Mouse (Mus musculus): ENCODE results near the gene Zdhhc21. TPM values are rescaled to one million over a fixed set of nuclear protein-coding genes. Genes with fewer than 3 reads are reported as not detected.

Gene Zdhhc21
- 10 to 100 TPM; 43.7 to 49.6 TPM for total RNA-seq (2021)
- long read RNA-seq, full-length matches to known transcripts = 1 of 7 reads
- long read RNA-seq, partial matches to known transcripts = 0 of 7 reads
- long read RNA-seq, other reads (novel, unspliced or antisense) = 6 of 7 reads

- peak; percentile 81 to 84 for DNase-seq (ENCODE audit: low spot score in 2 of 2)
Measured at GRCm38 (mm10) chr4:82859131-82860125, at the start of gene Zdhhc21. Gene Zdhhc21 (minus strand): TSS chr4:82859958.

- DNase-seq (ENCODE audit: low spot score in 2 of 2) = no peak
Measured at GRCm38 (mm10) chr4:82895227-82895626, 35.5 kb upstream of the Zdhhc21 start.

DNA sequence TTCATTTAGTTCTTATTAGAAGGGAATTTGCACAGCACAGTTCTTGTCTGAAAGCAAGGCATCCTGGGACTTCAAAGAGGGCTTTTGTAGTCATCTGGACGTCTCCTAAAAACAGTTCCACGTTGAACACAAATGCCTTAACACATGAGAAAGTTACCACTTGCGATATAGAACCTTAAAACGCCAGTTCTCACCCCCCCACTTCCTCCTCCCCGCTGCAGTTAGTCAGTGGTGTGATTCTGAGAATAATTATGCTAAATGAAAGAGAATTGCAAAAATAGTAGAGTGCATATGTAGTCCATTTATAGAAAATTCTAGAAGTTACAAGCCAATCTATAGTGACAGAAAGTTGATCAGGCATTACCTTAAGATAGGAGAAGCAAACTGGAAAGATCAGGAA is 32.5 kb upstream of the Zdhhc21 start:
- no peak for DNase-seq (ENCODE audit: low spot score in 2 of 2)

DNA sequence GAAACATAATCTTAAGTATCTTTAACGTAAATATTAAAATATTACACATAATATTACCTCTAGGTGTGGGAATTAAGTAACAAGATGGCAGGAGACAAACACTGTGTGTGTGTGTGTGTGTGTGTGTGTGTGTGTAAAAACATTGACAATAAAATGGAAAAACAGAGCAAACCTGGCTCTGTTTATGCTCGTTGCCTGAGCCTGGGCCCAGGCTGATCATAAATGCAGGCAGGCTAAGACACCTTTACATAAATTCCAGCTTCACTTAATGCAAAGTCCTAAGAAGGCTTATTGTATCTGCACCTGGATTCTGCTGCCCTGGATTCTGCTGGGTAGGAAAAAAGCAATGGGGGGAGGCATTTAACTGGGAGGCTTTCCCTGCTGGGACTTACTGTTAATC is 31.8 kb upstream of the Zdhhc21 start:
- DNase-seq (ENCODE audit: low spot score in 2 of 2) = no peak

- DNase-seq (ENCODE audit: low spot score in 2 of 2) = peak; percentile 31 to 35
Measured at GRCm38 (mm10) chr4:82891049-82891448, 31.3 kb upstream of the Zdhhc21 start.

GRCm38 (mm10) chr4:82890585-82890984 is 30.8 kb upstream of the Zdhhc21 start:
- no peak for DNase-seq (ENCODE audit: low spot score in 2 of 2)

DNA sequence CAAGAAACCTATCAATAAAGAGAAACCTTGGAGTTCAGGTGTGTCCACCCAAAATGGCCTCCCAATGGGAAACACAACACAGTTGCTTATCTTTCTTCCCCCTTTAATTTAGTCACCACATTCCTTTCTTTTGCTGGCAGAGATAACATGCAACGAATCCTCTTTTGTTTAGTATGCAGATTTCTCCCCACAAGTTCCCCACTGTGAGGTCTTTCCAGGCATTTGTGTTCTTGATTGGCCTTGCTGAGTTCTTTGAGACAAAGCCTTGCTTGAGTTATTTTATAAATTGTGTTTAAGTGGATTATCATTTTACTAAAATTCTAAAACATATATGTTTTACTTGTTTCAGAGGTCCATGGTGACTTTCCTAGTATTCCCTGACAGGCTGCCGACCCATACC is 26.4 kb upstream of the Zdhhc21 start:
- no peak for DNase-seq (ENCODE audit: low spot score in 2 of 2)

- no peak for DNase-seq (ENCODE audit: low spot score in 2 of 2)
Measured at GRCm38 (mm10) chr4:82885535-82885913, 25.8 kb upstream of the Zdhhc21 start.

DNA sequence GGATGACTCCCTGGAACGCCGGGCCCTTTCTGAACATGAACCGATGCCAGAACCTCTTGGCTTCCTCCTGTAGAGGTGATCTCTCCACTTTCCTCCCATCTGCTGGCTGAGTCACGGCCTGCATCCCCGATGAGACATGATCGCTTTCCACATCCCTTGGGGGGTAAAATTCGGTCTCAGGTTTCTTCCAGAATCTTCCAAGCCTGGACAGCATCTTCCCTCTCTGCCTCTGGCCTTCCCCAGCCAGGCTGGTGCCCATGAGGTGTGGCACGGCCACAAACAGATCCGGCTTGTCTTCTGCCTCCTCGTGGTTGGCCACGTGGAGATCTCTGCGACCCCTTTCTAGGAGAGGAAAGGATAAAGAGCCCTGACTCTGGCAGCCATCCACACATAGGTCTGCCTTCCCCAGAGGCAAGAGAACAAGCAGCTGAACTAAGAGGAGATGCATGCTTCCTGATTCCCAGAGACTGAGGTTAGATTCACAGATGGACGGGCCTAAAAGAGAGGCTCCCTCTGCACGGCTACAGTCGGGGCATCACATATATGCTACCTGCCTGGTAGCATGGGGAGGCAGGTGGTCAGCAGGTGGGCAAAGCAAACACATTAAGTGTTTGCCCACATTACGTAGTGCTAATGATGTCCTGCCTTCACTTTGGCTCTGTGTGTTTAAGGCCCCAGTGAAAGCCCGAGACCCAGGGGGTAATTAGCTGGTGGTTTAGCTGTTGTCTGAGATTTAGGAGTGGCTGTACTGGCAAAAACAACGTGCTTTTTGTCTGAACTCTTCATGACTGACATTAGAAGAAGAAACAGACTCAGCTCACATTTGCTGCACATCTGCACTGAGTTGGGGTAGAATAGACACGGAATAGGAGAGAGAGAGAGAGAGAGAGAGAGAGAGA is 25.1 kb upstream of the Zdhhc21 start, which contains the start of gene Cer1:
TSS of gene Cer1 (minus strand) at position 513 of the 899 bp plus-strand sequence.
- no peak for DNase-seq (ENCODE audit: low spot score in 2 of 2)

DNA sequence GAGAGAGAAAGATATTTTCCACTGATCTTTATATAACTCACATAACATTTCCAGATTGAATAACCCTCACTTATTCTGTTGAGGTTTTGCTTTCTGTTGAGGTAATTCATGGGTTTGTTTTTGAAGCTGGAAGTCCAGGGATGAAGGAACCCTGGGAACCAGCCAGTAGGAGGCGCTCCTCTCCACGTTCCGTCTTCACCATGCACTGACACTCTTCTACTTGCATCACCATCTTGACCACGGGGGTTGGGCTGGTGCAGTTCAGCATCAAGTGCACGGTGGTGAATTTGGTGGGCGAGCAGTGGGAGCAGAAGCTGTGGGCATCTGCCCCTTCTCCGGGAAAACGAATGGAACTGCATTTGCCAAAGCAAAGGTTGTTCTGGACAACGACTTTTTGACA is 22.7 kb upstream of the Zdhhc21 start:
- DNase-seq (ENCODE audit: low spot score in 2 of 2) = no peak

GRCm38 (mm10) chr4:82881366-82881765 is 21.6 kb upstream of the Zdhhc21 start:
- DNase-seq (ENCODE audit: low spot score in 2 of 2) = no peak

- DNase-seq (ENCODE audit: low spot score in 2 of 2) = no peak
Measured at GRCm38 (mm10) chr4:82880243-82880642, 20.5 kb upstream of the Zdhhc21 start.

- no peak for DNase-seq (ENCODE audit: low spot score in 2 of 2)
Measured at GRCm38 (mm10) chr4:82879152-82879551, 19.4 kb upstream of the Zdhhc21 start.

- DNase-seq (ENCODE audit: low spot score in 2 of 2) = no peak
Measured at GRCm38 (mm10) chr4:82876656-82877055, 16.9 kb upstream of the Zdhhc21 start.

- DNase-seq (ENCODE audit: low spot score in 2 of 2) = no peak
Measured at GRCm38 (mm10) chr4:82875532-82875931, 15.8 kb upstream of the Zdhhc21 start.

GRCm38 (mm10) chr4:82874791-82875190 is 15.0 kb upstream of the Zdhhc21 start:
- no peak for DNase-seq (ENCODE audit: low spot score in 2 of 2)

DNA sequence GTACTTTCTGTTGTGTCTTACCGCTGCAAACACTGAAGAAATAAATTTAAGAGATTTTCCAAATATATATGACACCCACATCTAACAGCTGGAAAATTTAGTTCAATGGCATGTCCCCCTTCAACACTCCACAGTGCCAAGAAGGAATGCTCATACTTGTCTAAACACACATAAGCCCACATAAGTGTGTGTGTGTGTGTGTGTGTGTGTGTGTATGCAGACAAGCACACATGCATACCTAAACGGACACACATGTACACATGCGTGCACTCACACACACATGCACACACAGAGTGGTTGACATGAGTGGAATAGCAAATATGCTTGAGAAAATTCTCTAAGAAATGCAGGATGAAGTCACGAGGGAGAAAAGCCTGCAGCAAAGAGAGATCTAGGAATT is 12.8 kb upstream of the Zdhhc21 start:
- DNase-seq (ENCODE audit: low spot score in 2 of 2) = no peak

GRCm38 (mm10) chr4:82872121-82872520 is 12.4 kb upstream of the Zdhhc21 start:
- no peak for DNase-seq (ENCODE audit: low spot score in 2 of 2)

DNA sequence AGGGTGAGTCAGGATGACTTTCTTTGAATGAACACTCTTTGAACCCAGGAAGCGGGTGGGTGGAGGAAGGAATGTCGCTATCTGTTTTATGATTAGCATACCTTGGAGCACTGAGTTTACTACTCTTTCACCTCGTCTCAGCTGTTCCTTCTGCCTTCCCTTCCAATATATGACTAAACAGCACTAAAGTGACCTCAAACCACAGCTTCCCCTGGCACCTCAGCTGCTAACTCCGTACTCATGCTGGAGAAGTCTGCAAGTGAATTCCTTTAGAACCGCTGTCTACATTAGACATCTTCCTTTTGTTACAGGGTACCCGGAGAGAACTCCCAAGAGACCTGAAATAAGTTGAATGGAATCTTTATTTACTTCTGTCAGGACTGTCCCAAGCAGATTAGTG is 11.2 kb upstream of the Zdhhc21 start:
- DNase-seq (ENCODE audit: low spot score in 2 of 2) = no peak

- DNase-seq (ENCODE audit: low spot score in 2 of 2) = no peak
Measured at GRCm38 (mm10) chr4:82867731-82868445, 8.1 kb upstream of the Zdhhc21 start.

GRCm38 (mm10) chr4:82867111-82867510 is 7.4 kb upstream of the Zdhhc21 start:
- DNase-seq (ENCODE audit: low spot score in 2 of 2) = no peak

Data from layer of hippocampus, postnatal 10 days (tissue).